Mouse (Mus musculus): ENCODE results near the gene Fgfr2. TPM values are rescaled to one million over a fixed set of nuclear protein-coding genes. Genes with fewer than 3 reads are reported as not detected.
"Not testable (repeated sequence)": the region's sequence is repeated elsewhere in the genome, so short reads cannot be mapped to it uniquely, and the experiment has no call there.

The Fgfr2 gene
- polyA plus RNA-seq, 1 experiment = 12.0 TPM

DNA sequence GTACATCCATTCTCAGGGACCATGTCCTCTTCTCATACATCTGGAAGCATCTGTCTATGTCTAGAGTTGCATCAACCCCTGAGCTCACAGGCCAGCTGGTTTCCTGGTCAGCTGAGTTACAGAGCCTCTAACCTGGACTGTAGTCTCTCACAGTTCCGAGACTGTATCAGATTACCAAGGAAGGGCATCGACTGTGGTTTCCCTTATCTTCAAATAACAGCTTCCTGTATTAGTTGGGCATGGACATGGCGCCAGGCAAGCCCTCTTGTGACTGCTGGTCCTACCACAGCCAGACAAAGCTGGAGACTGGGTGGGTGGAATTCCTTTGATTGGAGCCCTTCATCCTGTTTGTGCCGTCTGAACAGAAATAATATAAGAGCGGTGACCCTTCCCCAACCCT lies 1970.1 kb downstream of the Fgfr2 start:
- Histone ChIP-seq H3K27ac (replicated peaks; ENCODE audit: low read depth, low read length) (no peak overlapping the region), H3K4me3 (ENCODE audit: insufficient read depth, low read depth, low read length) (no peak overlapping the region), H3K4me1 (ENCODE audit: control insufficient read depth, insufficient read depth, insufficient read length, low read length) (no peaks in the 10 kb centered on the region)

DNA sequence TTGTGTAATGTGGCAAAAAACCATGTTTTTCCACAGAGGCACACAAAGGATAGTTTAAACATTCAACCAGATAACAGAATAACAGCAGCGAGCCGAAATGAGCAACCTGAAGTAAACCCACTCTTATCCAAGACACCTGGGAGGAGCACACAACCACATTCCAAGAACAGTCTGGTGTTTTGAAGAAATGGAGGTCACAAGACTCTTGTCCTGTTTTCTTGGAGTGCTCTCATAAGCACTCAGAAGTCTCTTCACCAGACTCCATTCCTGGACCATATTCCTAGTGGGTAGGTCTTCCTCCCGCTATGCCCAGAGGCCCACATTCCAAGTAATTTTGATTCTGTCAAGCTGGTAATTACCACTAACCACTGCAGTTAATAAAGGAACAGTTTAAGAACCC lies 1973.0 kb downstream of the Fgfr2 start:
- no peak overlapping the region for H3K27ac ChIP-seq (replicated peaks; ENCODE audit: low read depth, low read length)
- H3K4me1 ChIP-seq (ENCODE audit: control insufficient read depth, insufficient read depth, insufficient read length, low read length) = no peaks in the 10 kb centered on the region
- H3K4me3 ChIP-seq (ENCODE audit: insufficient read depth, low read depth, low read length) = no peak overlapping the region

DNA sequence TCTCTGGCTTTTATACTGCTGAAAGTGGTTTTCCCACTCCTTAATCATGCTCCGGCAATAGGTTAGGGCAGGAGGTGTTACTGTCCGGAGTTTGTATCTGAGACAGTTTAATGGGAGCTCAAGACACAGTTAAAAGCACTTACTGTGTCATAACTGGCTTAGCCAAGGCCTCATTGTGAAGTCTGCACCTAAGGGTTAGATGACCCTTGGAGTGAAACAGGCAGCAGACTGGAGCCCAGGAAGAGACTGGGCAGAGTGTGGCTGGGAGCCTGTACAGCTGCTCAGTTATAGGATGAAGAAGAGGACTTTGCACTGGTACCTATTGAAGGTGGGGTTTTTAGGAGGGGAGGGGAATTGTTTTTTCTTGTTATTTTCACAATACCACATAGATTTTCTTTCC lies 1976.9 kb downstream of the Fgfr2 start, which contains the start of gene 4933402N03Rik:
TSS of gene 4933402N03Rik (minus strand) at position 101 of the 400 bp plus-strand sequence.
- H3K4me3 ChIP-seq (ENCODE audit: insufficient read depth, low read depth, low read length) = no peak within 1 kb of the TSS
- no peaks in the 10 kb centered on the region for H3K4me1 ChIP-seq (ENCODE audit: control insufficient read depth, insufficient read depth, insufficient read length, low read length)
- H3K27ac ChIP-seq (replicated peaks; ENCODE audit: low read depth, low read length) = no peak within 1 kb of the TSS

DNA sequence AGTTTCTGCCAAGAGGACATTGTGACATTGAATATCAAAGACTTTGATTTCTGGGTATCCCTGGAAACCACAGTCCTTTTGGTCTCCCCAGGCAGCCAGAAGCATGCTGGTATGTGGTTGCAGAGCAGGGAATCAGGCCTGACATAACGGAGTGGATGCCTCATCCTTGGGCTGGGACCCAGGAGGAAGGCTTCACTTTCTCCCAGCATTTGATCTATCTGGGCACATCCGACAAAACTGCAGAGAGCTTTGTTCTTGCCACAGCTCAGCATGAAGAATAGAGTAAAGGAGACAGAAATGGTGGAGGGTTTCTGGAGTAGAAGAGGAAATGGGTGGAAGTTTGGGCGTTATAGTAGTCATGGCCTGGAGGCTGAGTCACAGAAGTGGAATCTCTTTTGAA lies 1990.0 kb downstream of the Fgfr2 start:
- no peaks in the 10 kb centered on the region for H3K4me1 ChIP-seq (ENCODE audit: control insufficient read depth, insufficient read depth, insufficient read length, low read length)
- H3K27ac ChIP-seq (replicated peaks; ENCODE audit: low read depth, low read length) = no peak overlapping the region
- no peak overlapping the region for H3K4me3 ChIP-seq (ENCODE audit: insufficient read depth, low read depth, low read length)

DNA sequence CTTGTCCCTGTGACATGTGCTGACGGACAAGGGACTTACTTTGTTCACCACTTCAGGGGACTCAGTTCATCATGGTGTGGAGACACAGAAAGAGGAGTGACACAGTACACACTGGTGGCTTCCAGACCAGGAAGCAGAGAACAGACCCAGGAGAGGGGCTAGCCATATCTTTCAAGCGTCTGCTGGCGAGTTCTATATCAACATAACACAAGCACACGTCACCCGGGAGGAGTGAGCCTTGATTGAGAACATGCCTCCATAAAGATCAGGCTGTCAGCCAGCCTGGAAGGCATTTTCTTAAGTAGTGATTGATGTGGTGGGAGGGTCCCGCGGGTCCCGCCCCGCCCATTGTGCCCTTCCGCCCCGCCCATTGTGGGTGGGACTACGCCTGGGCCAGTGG lies 1993.1 kb downstream of the Fgfr2 start:
- no peaks in the 10 kb centered on the region for H3K4me1 ChIP-seq (ENCODE audit: control insufficient read depth, insufficient read depth, insufficient read length, low read length)
- no peak overlapping the region for H3K27ac ChIP-seq (replicated peaks; ENCODE audit: low read depth, low read length)
- H3K4me3 ChIP-seq (ENCODE audit: insufficient read depth, low read depth, low read length) = no peak overlapping the region

DNA sequence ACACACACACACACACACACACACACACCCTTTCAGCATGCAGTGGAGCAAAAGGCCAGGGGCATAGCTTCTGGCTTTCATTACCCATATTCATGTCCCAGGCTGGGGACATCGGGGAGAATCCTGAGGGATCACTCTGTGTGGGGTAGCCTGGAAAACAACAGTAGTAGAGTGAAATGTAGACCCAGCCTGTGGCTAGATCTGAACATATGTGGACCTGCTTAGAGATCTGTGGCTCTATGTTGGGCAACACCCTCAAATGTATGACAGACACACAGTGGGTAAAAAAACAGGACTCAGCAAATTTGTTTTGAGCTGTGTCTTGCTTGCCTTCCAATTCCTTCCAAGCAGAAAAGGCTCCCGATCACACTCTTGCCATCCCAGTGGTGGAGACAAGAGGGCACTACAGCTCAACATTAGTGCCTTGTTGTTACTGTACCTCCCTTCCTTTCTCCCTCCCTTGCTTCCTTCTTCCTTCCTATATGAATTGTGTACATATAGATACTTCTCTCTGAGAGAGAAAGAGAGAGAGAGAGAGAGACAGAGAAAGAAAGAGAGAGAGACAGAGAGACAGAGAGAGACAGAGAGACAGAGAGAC lies 2000.8 kb downstream of the Fgfr2 start:
- Histone ChIP-seq H3K4me3 (ENCODE audit: insufficient read depth, low read depth, low read length) (no peak overlapping the region), H3K4me1 (ENCODE audit: control insufficient read depth, insufficient read depth, insufficient read length, low read length) (no peaks in the 10 kb centered on the region), H3K27ac (replicated peaks; ENCODE audit: low read depth, low read length) (no peak overlapping the region)

DNA sequence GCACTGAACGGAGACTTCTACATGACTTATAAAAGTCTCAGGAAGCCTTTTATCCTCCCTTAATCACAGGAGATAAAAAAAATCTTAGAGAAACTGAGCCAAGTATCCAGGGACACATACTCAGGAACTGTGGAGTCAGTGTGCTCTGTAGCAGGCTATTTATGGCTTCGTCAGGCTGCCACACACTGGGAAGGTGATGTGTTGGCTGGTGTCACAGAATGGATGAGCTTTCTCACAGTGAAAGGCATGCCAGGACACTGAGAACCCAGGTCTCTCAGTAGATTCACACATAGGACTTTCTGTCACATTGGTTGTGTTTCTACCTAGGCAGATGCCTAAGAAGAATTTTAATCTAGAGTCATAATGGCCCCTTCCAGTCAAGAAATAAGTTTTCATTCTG lies 2008.7 kb downstream of the Fgfr2 start:
- Histone ChIP-seq H3K4me3 (ENCODE audit: insufficient read depth, low read depth, low read length) (no peak overlapping the region), H3K27ac (replicated peaks; ENCODE audit: low read depth, low read length) (no peak overlapping the region), H3K4me1 (ENCODE audit: control insufficient read depth, insufficient read depth, insufficient read length, low read length) (no peaks in the 10 kb centered on the region)

DNA sequence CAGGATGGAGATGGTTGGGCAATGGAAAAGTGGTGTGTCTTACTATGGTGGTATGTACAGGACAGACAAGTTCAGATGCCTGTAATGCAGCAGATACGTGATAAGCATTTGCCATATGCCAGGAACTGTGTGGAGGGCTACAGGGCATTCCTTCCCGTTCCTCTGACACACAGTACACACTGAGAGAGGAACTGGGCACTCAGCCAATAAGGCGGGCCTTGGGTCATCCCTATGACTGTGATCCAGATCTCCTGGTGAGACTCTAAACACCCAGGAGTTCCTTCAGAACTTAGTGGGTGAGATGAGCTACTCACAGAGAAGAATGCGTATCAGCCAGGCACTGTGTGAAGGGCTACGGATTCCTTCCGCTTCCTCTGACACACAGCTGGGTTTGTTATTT lies 2009.5 kb downstream of the Fgfr2 start:
- no peak overlapping the region for H3K27ac ChIP-seq (replicated peaks; ENCODE audit: low read depth, low read length)
- no peak overlapping the region for H3K4me3 ChIP-seq (ENCODE audit: insufficient read depth, low read depth, low read length)
- no peaks in the 10 kb centered on the region for H3K4me1 ChIP-seq (ENCODE audit: control insufficient read depth, insufficient read depth, insufficient read length, low read length)

DNA sequence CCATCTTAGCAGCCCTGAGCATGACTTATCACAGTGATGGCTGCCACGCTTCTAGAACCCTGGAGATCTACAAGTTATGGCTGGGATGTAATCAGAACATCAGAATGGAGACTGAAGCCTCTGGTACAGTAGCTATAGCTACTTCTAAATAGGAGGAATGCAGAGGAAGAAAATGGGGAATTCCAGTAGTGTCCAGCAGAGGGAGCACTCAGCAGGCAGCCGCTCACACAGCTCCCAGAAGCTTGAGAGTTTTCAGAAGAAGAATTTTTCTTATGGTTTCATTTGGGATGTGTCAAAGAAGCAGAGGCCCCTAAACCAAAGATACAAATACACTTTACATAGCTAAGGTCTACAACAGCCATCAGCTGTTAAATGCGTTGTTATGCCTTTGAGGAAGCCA lies 2010.7 kb downstream of the Fgfr2 start:
- no peaks in the 10 kb centered on the region for H3K4me1 ChIP-seq (ENCODE audit: control insufficient read depth, insufficient read depth, insufficient read length, low read length)
- no peak overlapping the region for H3K4me3 ChIP-seq (ENCODE audit: insufficient read depth, low read depth, low read length)
- no peak overlapping the region for H3K27ac ChIP-seq (replicated peaks; ENCODE audit: low read depth, low read length)

DNA sequence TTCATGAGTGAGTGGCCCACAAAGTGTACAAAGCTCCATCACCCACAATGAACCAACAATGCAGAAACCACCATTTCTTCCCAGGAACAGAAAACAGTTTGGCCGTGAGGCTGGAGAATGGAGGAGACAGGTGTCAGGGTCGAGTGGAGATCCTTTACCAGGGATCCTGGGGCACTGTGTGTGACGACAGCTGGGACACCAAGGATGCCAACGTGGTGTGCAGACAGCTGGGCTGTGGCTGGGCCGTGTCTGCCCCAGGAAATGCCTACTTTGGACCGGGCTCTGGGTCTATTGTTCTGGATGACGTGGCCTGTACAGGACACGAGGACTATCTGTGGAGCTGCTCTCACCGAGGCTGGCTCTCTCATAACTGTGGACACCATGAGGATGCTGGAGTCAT lies 2040.7 kb downstream of the Fgfr2 start:
- not testable (repeated sequence) for H3K4me1 ChIP-seq (ENCODE audit: control insufficient read depth, insufficient read depth, insufficient read length, low read length); H3K4me3 ChIP-seq (ENCODE audit: insufficient read depth, low read depth, low read length); H3K27ac ChIP-seq (replicated peaks; ENCODE audit: low read depth, low read length)

DNA sequence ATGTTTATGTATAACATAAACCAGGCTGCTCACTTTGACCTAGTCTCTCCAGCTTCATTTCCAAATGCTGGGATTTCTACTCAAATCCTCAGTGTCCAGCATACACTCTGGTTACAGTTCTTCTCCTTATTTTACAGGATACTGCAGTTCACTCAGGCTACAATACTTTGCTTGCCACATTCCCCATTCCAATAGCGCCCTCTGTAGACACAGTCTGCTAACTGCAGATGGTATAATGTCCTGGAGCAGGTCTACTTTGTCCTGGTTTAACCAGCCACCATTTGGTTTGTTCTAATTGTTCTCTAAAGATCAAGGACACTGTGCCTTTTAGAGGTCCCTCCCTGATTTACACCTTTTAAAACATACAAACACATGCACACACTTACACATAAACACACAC lies 2047.2 kb downstream of the Fgfr2 start:
- H3K4me3 ChIP-seq (ENCODE audit: insufficient read depth, low read depth, low read length) = no peak overlapping the region
- H3K4me1 ChIP-seq (ENCODE audit: control insufficient read depth, insufficient read depth, insufficient read length, low read length) = no peaks in the 10 kb centered on the region
- no peak overlapping the region for H3K27ac ChIP-seq (replicated peaks; ENCODE audit: low read depth, low read length)

DNA sequence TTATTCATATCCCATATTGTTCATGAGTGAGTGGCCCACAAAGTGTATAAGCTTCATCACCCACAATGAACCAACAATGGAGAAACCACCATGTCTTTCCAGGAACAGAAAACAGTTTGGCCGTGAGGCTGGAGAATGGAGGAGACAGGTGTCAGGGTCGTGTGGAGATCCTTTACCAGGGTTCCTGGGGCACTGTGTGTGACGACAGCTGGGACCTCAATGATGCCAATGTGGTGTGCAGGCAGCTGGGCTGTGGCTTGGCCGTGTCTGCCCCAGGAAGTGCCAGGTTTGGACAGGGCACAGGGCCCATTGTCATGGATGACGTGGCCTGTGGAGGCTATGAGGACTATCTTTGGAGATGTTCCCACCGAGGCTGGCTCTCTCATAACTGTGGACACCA lies 2049.1 kb downstream of the Fgfr2 start:
- not testable (repeated sequence) for H3K4me1 ChIP-seq (ENCODE audit: control insufficient read depth, insufficient read depth, insufficient read length, low read length); H3K4me3 ChIP-seq (ENCODE audit: insufficient read depth, low read depth, low read length); H3K27ac ChIP-seq (replicated peaks; ENCODE audit: low read depth, low read length)

DNA sequence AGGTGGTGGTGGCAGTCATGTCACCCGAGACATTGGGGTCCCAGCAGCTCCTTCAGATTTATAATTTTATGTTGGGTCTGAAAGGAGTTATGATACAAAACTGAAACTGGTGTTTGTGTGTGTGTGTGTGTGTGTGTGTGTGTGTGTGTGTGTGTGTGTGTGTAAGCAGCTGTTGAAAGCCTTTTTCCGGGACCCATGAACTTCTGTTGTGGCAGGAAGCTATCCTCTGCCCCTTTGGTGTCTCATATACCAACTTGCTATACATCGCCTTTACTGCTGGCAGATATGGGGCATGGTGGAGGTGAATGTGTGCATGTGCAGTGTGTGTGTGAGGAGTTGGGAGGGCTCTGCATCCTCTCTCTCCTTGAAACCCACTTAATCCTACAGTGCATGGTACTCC lies 2049.7 kb downstream of the Fgfr2 start:
- not testable (repeated sequence) for H3K4me3 ChIP-seq (ENCODE audit: insufficient read depth, low read depth, low read length); H3K27ac ChIP-seq (replicated peaks; ENCODE audit: low read depth, low read length); H3K4me1 ChIP-seq (ENCODE audit: control insufficient read depth, insufficient read depth, insufficient read length, low read length)

DNA sequence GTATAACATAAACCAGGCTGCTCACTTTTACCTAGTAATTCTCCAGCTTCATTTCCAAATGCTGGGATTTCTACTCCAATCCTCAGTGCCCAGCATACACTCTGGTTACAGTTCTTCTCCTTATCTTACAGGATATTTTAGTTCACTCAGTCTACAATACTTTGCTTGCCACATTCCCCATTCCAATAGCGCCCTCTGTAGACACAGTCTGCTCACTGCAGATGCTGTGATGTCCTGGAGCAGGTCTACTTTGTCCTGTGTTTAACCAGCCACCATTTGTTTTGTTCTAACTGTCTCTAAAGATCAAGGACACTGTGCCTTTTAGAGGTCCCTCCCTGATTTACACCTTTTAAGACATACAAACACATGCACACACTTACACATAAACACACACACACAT lies 2055.0 kb downstream of the Fgfr2 start:
- H3K4me1 ChIP-seq (ENCODE audit: control insufficient read depth, insufficient read depth, insufficient read length, low read length); H3K27ac ChIP-seq (replicated peaks; ENCODE audit: low read depth, low read length); H3K4me3 ChIP-seq (ENCODE audit: insufficient read depth, low read depth, low read length): not testable (repeated sequence)

DNA sequence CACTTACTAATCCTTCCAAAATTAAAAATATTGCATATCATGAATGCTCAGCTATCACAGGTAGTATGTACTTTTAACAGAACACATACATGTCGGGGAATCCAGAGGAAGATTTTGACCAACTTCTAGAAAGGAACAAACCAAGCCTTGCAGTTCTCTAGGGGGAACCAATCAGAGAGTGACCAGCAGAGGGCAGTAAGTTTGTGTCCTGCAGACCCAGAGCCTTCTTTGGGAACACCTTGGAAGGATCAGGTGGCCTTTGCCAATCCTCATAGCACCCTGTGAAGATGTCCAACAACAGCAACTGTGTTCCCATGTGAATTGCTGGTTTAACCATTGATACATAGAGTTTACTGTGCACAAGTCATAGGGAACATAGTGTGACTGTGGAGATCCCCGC lies 2060.6 kb downstream of the Fgfr2 start:
- no peak overlapping the region for H3K27ac ChIP-seq (replicated peaks; ENCODE audit: low read depth, low read length)
- no peaks in the 10 kb centered on the region for H3K4me1 ChIP-seq (ENCODE audit: control insufficient read depth, insufficient read depth, insufficient read length, low read length)
- H3K4me3 ChIP-seq (ENCODE audit: insufficient read depth, low read depth, low read length) = no peak overlapping the region

DNA sequence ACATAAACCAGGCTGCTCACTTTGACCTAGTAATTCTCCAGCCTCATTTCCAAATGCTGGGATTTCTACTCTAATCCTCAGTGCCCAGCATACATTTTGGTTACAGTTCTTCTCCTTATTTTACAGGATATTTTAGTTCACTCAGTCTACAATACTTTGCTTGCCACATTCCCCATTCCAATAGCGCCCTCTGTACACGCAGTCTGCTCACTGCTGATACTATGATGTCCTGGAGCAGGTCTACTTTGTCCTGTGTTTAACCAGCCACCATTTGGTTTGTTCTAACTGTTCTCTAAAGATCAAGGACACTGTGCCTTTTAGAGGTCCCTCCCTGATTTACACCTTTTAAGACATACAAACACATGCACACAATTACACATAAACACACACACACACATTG lies 2063.3 kb downstream of the Fgfr2 start:
- H3K27ac ChIP-seq (replicated peaks; ENCODE audit: low read depth, low read length); H3K4me3 ChIP-seq (ENCODE audit: insufficient read depth, low read depth, low read length); H3K4me1 ChIP-seq (ENCODE audit: control insufficient read depth, insufficient read depth, insufficient read length, low read length): not testable (repeated sequence)

DNA sequence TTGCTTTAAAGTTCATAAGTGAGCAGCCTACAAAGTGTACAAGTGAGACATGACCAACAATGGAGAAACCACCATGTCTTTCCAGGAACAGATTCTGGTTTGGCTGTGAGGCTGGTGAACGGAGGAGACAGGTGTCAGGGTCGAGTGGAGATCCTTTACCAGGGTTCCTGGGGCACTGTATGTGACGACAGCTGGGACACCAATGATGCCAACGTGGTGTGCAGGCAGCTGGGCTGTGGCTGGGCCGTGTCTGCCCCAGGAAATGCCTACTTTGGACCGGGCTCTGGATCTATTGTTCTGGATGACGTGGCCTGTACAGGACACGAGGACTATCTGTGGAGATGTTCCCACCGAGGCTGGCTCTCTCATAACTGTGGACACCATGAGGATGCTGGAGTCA lies 2065.2 kb downstream of the Fgfr2 start:
- H3K4me1 ChIP-seq (ENCODE audit: control insufficient read depth, insufficient read depth, insufficient read length, low read length); H3K27ac ChIP-seq (replicated peaks; ENCODE audit: low read depth, low read length); H3K4me3 ChIP-seq (ENCODE audit: insufficient read depth, low read depth, low read length): not testable (repeated sequence)
